9 mouse cellular contexts compared by ENCODE assay signal in genomic region chrX:102059437-102059836, GRCm38 (mm10). TPM values are rescaled to one million over a fixed set of nuclear protein-coding genes. Genes with fewer than 3 reads are reported as not detected.
DNase-seq lines count a peak whose midpoint lies in the region; ATAC-seq and TF ChIP-seq lines count a peak whose summit lies in the region.
"Had no signal": no experiment of that assay in that cellular context is flagged by ENCODE, and none has a peak within 500 bp of the region (broad histone marks: within the 10 kb centered on the region; RNA-seq: fewer than 3 reads in every experiment).

No protein-coding gene starts in this region.

- no peak overlapping the region for H3K27ac ChIP-seq in kidney, adult 2 months (ENCODE audit: insufficient read depth, low read depth, low read length)
- no peak overlapping the region for H3K27ac ChIP-seq in kidney, embryonic 14.5 days (ENCODE audit: low read depth, low read length)
- H3K27ac ChIP-seq: embryonic facial prominence, embryonic 12.5 days had no signal

- H3K9ac ChIP-seq in kidney, embryonic 14.5 days (ENCODE audit: low read depth, low read length): no peak overlapping the region
- H3K9ac ChIP-seq: embryonic facial prominence, embryonic 12.5 days had no signal

- H3K27me3 ChIP-seq in kidney, adult 2 months (replicated peaks; ENCODE audit: control insufficient read depth, insufficient read depth, low read length): no peaks in the 10 kb centered on the region
- H3K27me3 ChIP-seq in kidney, embryonic 14.5 days (ENCODE audit: control insufficient read depth, insufficient read depth, low read length): no peaks in the 10 kb centered on the region
- no peaks in the 10 kb centered on the region for H3K27me3 ChIP-seq in G1E (ENCODE audit: insufficient read depth, low read length)

- no peaks in the 10 kb centered on the region for H3K9me3 ChIP-seq in kidney, embryonic 14.5 days (ENCODE audit: control insufficient read depth, low read length)
- no peaks in the 10 kb centered on the region for H3K9me3 ChIP-seq in G1E (replicated peaks)
- H3K9me3 ChIP-seq: embryonic facial prominence, embryonic 12.5 days had no signal

- ATAC-seq in kidney, embryonic 14.5 days (ENCODE audit: low FRiP score, low TSS enrichment): no peak
- peak; percentile 40 for ATAC-seq in G1E (ENCODE audit: extremely low read depth, insufficient number of reproducible peaks, low FRiP score, poor library complexity, severe bottlenecking)
- ATAC-seq in granulocyte monocyte progenitor cell, adult 5-6 weeks (replicated peaks; ENCODE audit: poor library complexity, severe bottlenecking): peak; percentile 61; the same call in 1 of the 2 replicates
- peak; percentile 61; the same call in 1 of the 2 replicates for ATAC-seq in monocyte, adult 5-6 weeks (replicated peaks; ENCODE audit: insufficient number of reproducible peaks, low FRiP score, low TSS enrichment, poor library complexity, severe bottlenecking)

- no peaks in the 10 kb centered on the region for H3K36me3 ChIP-seq in kidney, adult 2 months (ENCODE audit: control insufficient read depth, insufficient read depth, low read length)
- no peaks in the 10 kb centered on the region for H3K36me3 ChIP-seq in kidney, embryonic 14.5 days (ENCODE audit: control insufficient read depth, insufficient read depth, low read length)
- no peaks in the 10 kb centered on the region for H3K36me3 ChIP-seq in G1E (replicated peaks)
- H3K36me3 ChIP-seq: embryonic facial prominence, embryonic 12.5 days had no signal

- TF ChIP-seq POLR2A in kidney, adult 2 months (IDR thresholded peaks at IDR 0.05; ENCODE audit: low read depth, low read length): no peak

- peak; percentile 43 for DNase-seq in kidney, adult 2 months
- peak; percentile 6 for DNase-seq in G1E (ENCODE audit: low spot score)
- no peak for DNase-seq in urinary bladder, postnatal 14 days (ENCODE audit: low spot score)
- no peak for DNase-seq in left cerebral cortex, postnatal 36 days (ENCODE audit: low spot score in 2 of 2)
- no peak for DNase-seq in adrenal gland, adult 2 months

- H3K4me3 ChIP-seq in kidney, adult 2 months (ENCODE audit: insufficient read depth, low read depth, low read length): no peak overlapping the region
- H3K4me3 ChIP-seq in kidney, embryonic 14.5 days (ENCODE audit: low read length): no peak overlapping the region
- H3K4me3 ChIP-seq in G1E (ENCODE audit: low read depth, low read length): no peak overlapping the region
- H3K4me3 ChIP-seq: embryonic facial prominence, embryonic 12.5 days had no signal

- peak; percentile 45 for TF ChIP-seq CTCF in kidney, adult 2 months (conservative IDR thresholded peaks at IDR 0.05; ENCODE audit: insufficient read depth, insufficient read length, low read depth, low read length)
- no peak for TF ChIP-seq CTCF in G1E (IDR thresholded peaks at IDR 0.05; ENCODE audit: low read depth, low read length)

- H3K4me1 ChIP-seq in kidney, adult 2 months (ENCODE audit: control insufficient read depth, insufficient read depth, low read length): no peaks in the 10 kb centered on the region; the same call in 1 of the 2 replicates
- no peaks in the 10 kb centered on the region for H3K4me1 ChIP-seq in kidney, embryonic 14.5 days (ENCODE audit: control insufficient read depth, insufficient read depth, low read length)
- no peaks in the 10 kb centered on the region; the same call in 1 of the 2 replicates for H3K4me1 ChIP-seq in G1E (ENCODE audit: insufficient read depth, low read depth, low read length)

- intact Hi-C loops in left cerebral cortex, postnatal 36 days (cut with DNase I): no loop called here

- 58% methylated on average over 9 of the region's 9 CpGs for WGBS in kidney, adult 2 months
- WGBS in kidney, embryonic 14.5 days: 67% methylated on average over 9 of the region's 9 CpGs

- H3K4me2 ChIP-seq in kidney, embryonic 14.5 days (replicated peaks; ENCODE audit: low read depth, low read length): no peak overlapping the region
- H3K4me2 ChIP-seq: embryonic facial prominence, embryonic 12.5 days had no signal

RNA-seq across cellular contexts. Expression of gene Rtl5, which starts 11.7 kb away (rescaled TPM):
- polyA plus RNA-seq in kidney, adult 2 months (2012; rRNA removed): 9.7 and 11.9 TPM in 2 replicates
- polyA plus RNA-seq in kidney, embryonic 14.5 days (2014; fragmentation: Nextera tagmentation; extraction: Ambion mirVana): 2.0 and 2.6 TPM in 2 replicates
- total RNA-seq in G1E (2014; fragmentation: Nextera tagmentation) (not detected in 2 replicates), G1E (2017) (0.12 and 0.82 TPM in 2 replicates)
- polyA plus RNA-seq in G1E (2012): 0.02 TPM in 1 of 2 replicates, not detected in the other
- total RNA-seq in granulocyte monocyte progenitor cell, adult 5-6 weeks (2014; fragmentation: Nextera tagmentation): 2.1 and 4.4 TPM in 2 replicates
- 0.52 and 1.6 TPM in 2 replicates for total RNA-seq in granulocyte monocyte progenitor cell, adult 5-6 weeks (2017)
- total RNA-seq in monocyte, adult 5-6 weeks (2017): 1.6 to 3.7 TPM (median 2.1 TPM) in 3 replicates
- total RNA-seq in left cerebral cortex, postnatal 36 days (2021): 10 to 100 TPM; 14.7 to 20.6 TPM
- total RNA-seq in adrenal gland, adult 2 months (2021): 1 to 10 TPM; 7.7 to 8.6 TPM
- polyA plus RNA-seq in adrenal gland, adult 2 months (2012; rRNA removed): 8.2 and 9.8 TPM in 2 replicates

RNA-seq across cellular contexts. Expression of gene Pin4, which starts 59.8 kb away (rescaled TPM):
- 2.0 and 5.2 TPM in 2 replicates for polyA plus RNA-seq in kidney, adult 2 months (2012; rRNA removed)
- polyA plus RNA-seq in kidney, embryonic 14.5 days (2014; fragmentation: Nextera tagmentation; extraction: Ambion mirVana): 73.2 and 103 TPM in 2 replicates
- total RNA-seq in G1E (2014; fragmentation: Nextera tagmentation): 45.8 and 49.2 TPM in 2 replicates
- total RNA-seq in G1E (2017): 88.2 and 126 TPM in 2 replicates
- polyA plus RNA-seq in G1E (2012): 13.3 and 13.4 TPM in 2 replicates
- 65.5 and 77.0 TPM in 2 replicates for total RNA-seq in granulocyte monocyte progenitor cell, adult 5-6 weeks (2014; fragmentation: Nextera tagmentation)
- 83.2 and 99.1 TPM in 2 replicates for total RNA-seq in granulocyte monocyte progenitor cell, adult 5-6 weeks (2017)
- 130 to 161 TPM (median 131 TPM) in 3 replicates for total RNA-seq in monocyte, adult 5-6 weeks (2017)
- total RNA-seq in left cerebral cortex, postnatal 36 days (2021): 10 to 100 TPM; 23.1 to 32.8 TPM
- total RNA-seq in adrenal gland, adult 2 months (2021): 10 to 100 TPM; 65.5 to 72.8 TPM
- polyA plus RNA-seq in adrenal gland, adult 2 months (2012; rRNA removed): not detected in 2 replicates

Comparison
In these comparisons a context has a peak if more than half of its experiments do, and no peak if none do; other contexts are left out.
1. DNase-seq: peak in kidney, adult 2 months (single experiment) and G1E (single experiment); none in urinary bladder, postnatal 14 days (single experiment), left cerebral cortex, postnatal 36 days (0 of 2) and adrenal gland, adult 2 months (single experiment).